26 mouse cellular contexts compared by ENCODE assay signal in the genomic region with DNA sequence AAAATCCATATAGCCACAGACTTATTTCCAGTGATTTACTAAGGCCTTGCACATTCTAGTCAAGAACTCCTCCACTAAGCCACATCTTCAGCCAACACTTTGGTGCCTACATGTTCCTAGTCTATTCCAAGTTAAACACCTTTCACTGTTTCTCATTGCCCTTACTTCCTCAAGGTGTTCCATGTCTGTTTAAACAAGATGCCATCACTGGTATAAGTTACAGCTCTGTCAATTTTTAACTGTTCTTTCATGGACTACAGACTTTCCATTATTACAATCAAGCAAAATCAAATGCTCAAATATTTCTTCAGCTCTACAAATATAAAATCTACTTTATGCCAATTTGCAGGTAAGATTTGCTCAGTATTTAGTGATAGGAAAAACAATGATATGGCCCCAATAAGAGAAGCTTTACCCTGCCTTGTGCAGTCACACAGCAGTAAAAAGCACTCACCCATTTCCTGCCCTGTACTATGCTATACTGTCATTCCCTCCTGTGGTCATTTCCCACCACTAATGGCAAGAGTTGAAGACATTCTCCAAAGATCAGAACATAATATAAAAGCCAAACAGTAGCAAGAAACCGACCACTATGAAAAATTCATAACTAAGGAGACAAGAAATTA. TPM values are rescaled to one million over a fixed set of nuclear protein-coding genes. Genes with fewer than 3 reads are reported as not detected.
"Had no signal": no experiment of that assay in that cellular context is flagged by ENCODE, and none has a peak within 500 bp of the region (broad histone marks: within the 10 kb centered on the region; RNA-seq: fewer than 3 reads in every experiment).

No protein-coding gene starts in this region.

- H3K36me3 ChIP-seq: midbrain, embryonic 10.5 days; midbrain, embryonic 12.5 days had no signal

- H3K4me2 ChIP-seq: lung, embryonic 14.5 days; midbrain, embryonic 12.5 days; neural tube, embryonic 13.5 days; neural tube, embryonic 15.5 days had no signal

- ATAC-seq: midbrain, embryonic 16.5 days had no signal

- DNase-seq: lung, adult 18-20 months; lung, embryonic 14.5 days; lung, postnatal 10 days; lung, postnatal 4 days; midbrain, embryonic 14.5 days; retina, postnatal 1 day; right cerebral cortex, adult 18-20 months; right cerebral cortex, postnatal 25 days; right cerebral cortex, postnatal 4 days; spleen, adult 18-20 months; thymus, adult 18-20 months; thymus, postnatal 14 days; thymus, postnatal 36 days had no signal

- H3K4me3 ChIP-seq: midbrain, embryonic 10.5 days; midbrain, embryonic 12.5 days; myocyte; neural tube, embryonic 13.5 days; neural tube, embryonic 15.5 days had no signal

- H3K27me3 ChIP-seq: midbrain, embryonic 12.5 days; neural tube, embryonic 13.5 days; neural tube, embryonic 15.5 days had no signal

- H3K4me1 ChIP-seq: midbrain, embryonic 10.5 days; midbrain, embryonic 12.5 days; neural tube, embryonic 13.5 days; neural tube, embryonic 15.5 days had no signal

- H3K27ac ChIP-seq: midbrain, embryonic 10.5 days; midbrain, embryonic 12.5 days; neural tube, embryonic 13.5 days; neural tube, embryonic 15.5 days had no signal

- H3K9me3 ChIP-seq: midbrain, embryonic 10.5 days; midbrain, embryonic 12.5 days; neural tube, embryonic 13.5 days; neural tube, embryonic 15.5 days had no signal

- H3K9ac ChIP-seq: lung, embryonic 14.5 days; midbrain, embryonic 12.5 days; neural tube, embryonic 13.5 days; neural tube, embryonic 15.5 days had no signal

RNA-seq across cellular contexts. Expression of gene Gm43191, which starts 21.7 kb away (rescaled TPM):
- total RNA-seq: megakaryocyte, adult 5-6 weeks; megakaryocyte-erythroid progenitor cell, adult 5-6 weeks had no signal
- polyA plus RNA-seq: liver, embryonic 16.5 days; lung, embryonic 14.5 days; lung, embryonic 16.5 days; midbrain, embryonic 10.5 days; midbrain, embryonic 12.5 days; midbrain, embryonic 14.5 days; midbrain, embryonic 16.5 days; myocyte; neural tube, embryonic 11.5 days; neural tube, embryonic 13.5 days; neural tube, embryonic 15.5 days; small intestine, adult 2 months; thymus, postnatal 0 days had no signal
